Mouse (Mus musculus) R1 (cell line): Measurements from ENCODE around the gene Odf2.
"Not testable (repeated sequence)": the region's sequence is repeated elsewhere in the genome, so short reads cannot be mapped to it uniquely, and the experiment has no call there.

Source experiments
- DNase-seq: peaks from one replicate; pipeline ENCODE4 v3.0.0-alpha.2; 2018; ENCODE audit warnings: low read depth, low spot score

Gene Odf2

GRCm38 (mm10) chr2:29868949-29869645 lies 19.9 kb upstream of the Odf2 start, which contains the start of gene Cercam:
Gene Cercam (plus strand): TSS chr2:29869164.
- peak; percentile 97 for DNase-seq

- peak; percentile 66 for DNase-seq
These were observed 19.2 kb upstream of the Odf2 start for GRCm38 (mm10) chr2:29869646-29870451.

- no peak for DNase-seq
These were observed 16.3 kb upstream of the Odf2 start for GRCm38 (mm10) chr2:29872581-29873295.

- no peak for DNase-seq
These were observed 15.2 kb upstream of the Odf2 start for GRCm38 (mm10) chr2:29873801-29874200.

- DNase-seq, result no peak
These were observed 11.0 kb upstream of the Odf2 start for GRCm38 (mm10) chr2:29878061-29878460.

GRCm38 (mm10) chr2:29879191-29879590 lies 9.8 kb upstream of the Odf2 start:
- DNase-seq, result no peak

- peak; percentile 64 for DNase-seq
These were observed 8.8 kb upstream of the Odf2 start for GRCm38 (mm10) chr2:29879964-29880830.

GRCm38 (mm10) chr2:29886659-29887292 lies 2.2 kb upstream of the Odf2 start:
- DNase-seq, result peak; percentile 23

- peak; percentile 96 for DNase-seq
These were observed 1.2 kb downstream of the Odf2 start for GRCm38 (mm10) chr2:29889991-29890833.

- DNase-seq, result no peak
These were observed 2.8 kb downstream of the Odf2 start for GRCm38 (mm10) chr2:29891773-29892172.

GRCm38 (mm10) chr2:29896071-29896470 lies 7.0 kb downstream of the Odf2 start:
- DNase-seq, result no peak

GRCm38 (mm10) chr2:29897366-29897765 lies 8.3 kb downstream of the Odf2 start:
- no peak for DNase-seq

- no peak for DNase-seq
These were observed 9.1 kb downstream of the Odf2 start for GRCm38 (mm10) chr2:29898081-29898480.

GRCm38 (mm10) chr2:29902194-29902593 lies 13.2 kb downstream of the Odf2 start:
- DNase-seq, result no peak

- DNase-seq, result not testable (repeated sequence)
These were observed 19.1 kb downstream of the Odf2 start for GRCm38 (mm10) chr2:29908171-29908570.

GRCm38 (mm10) chr2:29910042-29910441 lies 21.0 kb downstream of the Odf2 start:
- peak; percentile 77 for DNase-seq

GRCm38 (mm10) chr2:29917621-29918020 lies 28.6 kb downstream of the Odf2 start:
- DNase-seq, result no peak

GRCm38 (mm10) chr2:29922011-29922410 lies 33.0 kb downstream of the Odf2 start:
- DNase-seq, result peak; percentile 61

- no peak for DNase-seq
These were observed 37.5 kb downstream of the Odf2 start for GRCm38 (mm10) chr2:29926542-29926941.

GRCm38 (mm10) chr2:29930506-29930905 lies 41.5 kb downstream of the Odf2 start:
- peak; percentile 41 for DNase-seq
